In the genomic region with DNA sequence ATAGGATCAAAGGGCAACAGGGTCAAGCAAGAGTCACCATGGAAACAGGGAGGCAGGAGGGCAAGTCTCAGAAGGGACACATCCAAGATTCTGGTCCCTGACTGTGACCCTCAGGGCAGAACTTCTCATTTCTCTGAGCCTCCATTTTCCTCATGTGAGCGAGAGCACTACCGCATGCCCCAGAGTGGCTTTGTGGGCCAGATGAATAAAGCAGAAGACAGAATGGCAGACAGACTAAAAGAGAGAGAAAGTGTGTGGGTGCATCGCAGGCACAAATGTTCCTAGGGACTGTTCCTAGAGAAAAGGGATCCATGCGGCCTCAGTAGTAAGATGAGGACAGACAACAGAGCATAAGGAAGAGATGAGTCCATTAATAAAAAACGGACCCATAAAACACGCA, we compare ENCODE assay signal across 23 mouse cellular contexts. TPM values are rescaled to one million over a fixed set of nuclear protein-coding genes. Genes with fewer than 3 reads are reported as not detected.
DNase-seq lines count a peak whose midpoint lies in the region; ATAC-seq and TF ChIP-seq lines count a peak whose summit lies in the region.
"Had no signal": no experiment of that assay in that cellular context is flagged by ENCODE, and none has a peak within 500 bp of the region (broad histone marks: within the 10 kb centered on the region; RNA-seq: fewer than 3 reads in every experiment).

No protein-coding gene starts in this region.

- ATAC-seq in forebrain, embryonic 11.5 days (replicated peaks; ENCODE audit: low FRiP score), result no peak
- no peak for ATAC-seq in forebrain, embryonic 16.5 days
- no peak for ATAC-seq in midbrain, embryonic 11.5 days (ENCODE audit: low FRiP score)
- no peak for ATAC-seq in midbrain, embryonic 16.5 days
- ATAC-seq: CD4-positive, CD25-positive, alpha-beta regulatory T cell, adult 4 months; forebrain, embryonic 14.5 days; forebrain, postnatal 0 days had no signal

- no peak overlapping the region for H3K27ac ChIP-seq in forebrain, embryonic 11.5 days (ENCODE audit: low read depth, low read length)
- no peak overlapping the region for H3K27ac ChIP-seq in forebrain, embryonic 16.5 days (ENCODE audit: low read length)
- no peak overlapping the region for H3K27ac ChIP-seq in heart, adult 2 months
- no peak overlapping the region for H3K27ac ChIP-seq in midbrain, embryonic 11.5 days (ENCODE audit: low read depth, low read length)
- no peak overlapping the region for H3K27ac ChIP-seq in midbrain, embryonic 16.5 days (ENCODE audit: low read length)
- peak overlapping the region; percentile 16 for H3K27ac ChIP-seq in CH12.LX (ENCODE audit: insufficient read depth, low read depth)
- H3K27ac ChIP-seq: embryonic facial prominence, embryonic 10.5 days; embryonic facial prominence, embryonic 12.5 days; forebrain, embryonic 12.5 days had no signal

- H3K36me3 ChIP-seq in forebrain, embryonic 11.5 days (ENCODE audit: control insufficient read depth, insufficient read depth, low read length), result no peaks in the 10 kb centered on the region
- H3K36me3 ChIP-seq in forebrain, embryonic 16.5 days (ENCODE audit: control insufficient read depth, insufficient read depth), result no peaks in the 10 kb centered on the region
- no peaks in the 10 kb centered on the region for H3K36me3 ChIP-seq in heart, adult 2 months (ENCODE audit: control insufficient read depth, insufficient read depth, low read length)
- H3K36me3 ChIP-seq in midbrain, embryonic 11.5 days (ENCODE audit: control insufficient read depth, insufficient read depth, low read length), result no peaks in the 10 kb centered on the region
- no peaks in the 10 kb centered on the region for H3K36me3 ChIP-seq in midbrain, embryonic 16.5 days (ENCODE audit: control insufficient read depth, insufficient read depth, low read length)
- H3K36me3 ChIP-seq in CH12.LX (replicated peaks in 1 of 2; ENCODE audit: control insufficient read depth in 1 of 2, insufficient read depth in 1 of 2, low read length in 1 of 2), result peaks cover 44 to 89% of the 10 kb centered on the region in 2 experiments
- H3K36me3 ChIP-seq: embryonic facial prominence, embryonic 10.5 days; embryonic facial prominence, embryonic 12.5 days; forebrain, embryonic 12.5 days had no signal

- H3K27me3 ChIP-seq in forebrain, embryonic 11.5 days (ENCODE audit: control insufficient read depth, insufficient read depth, low read length), result no peaks in the 10 kb centered on the region
- no peaks in the 10 kb centered on the region for H3K27me3 ChIP-seq in forebrain, embryonic 16.5 days (replicated peaks; ENCODE audit: control insufficient read depth, insufficient read depth, low read length)
- H3K27me3 ChIP-seq in heart, adult 2 months (ENCODE audit: control insufficient read depth, insufficient read depth, low read length), result no peaks in the 10 kb centered on the region
- H3K27me3 ChIP-seq in midbrain, embryonic 11.5 days (ENCODE audit: control insufficient read depth, insufficient read depth, low read length), result no peaks in the 10 kb centered on the region
- H3K27me3 ChIP-seq in midbrain, embryonic 16.5 days (ENCODE audit: control insufficient read depth, insufficient read depth, low read depth, low read length), result no peaks in the 10 kb centered on the region
- H3K27me3 ChIP-seq in CH12.LX (replicated peaks), result no peaks in the 10 kb centered on the region
- H3K27me3 ChIP-seq: embryonic facial prominence, embryonic 12.5 days; forebrain, embryonic 12.5 days had no signal

- in situ Hi-C loops in CH12.LX (cut with MboI; ENCODE audit: low pct_ligation_motif_present, low pct_unique_long_range_greater_than_20kb, low sequenced_read_pairs), result no loop called here

- no peak for TF ChIP-seq POLR2A in heart, adult 2 months (IDR thresholded peaks at IDR 0.05; ENCODE audit: insufficient read depth, low read depth, low read length)
- no peak for TF ChIP-seq POLR2A in CH12.LX (IDR thresholded peaks at IDR 0.05; ENCODE audit: low read depth, low read length)

- H3K9me3 ChIP-seq in forebrain, embryonic 11.5 days (ENCODE audit: control insufficient read depth, low read length), result no peaks in the 10 kb centered on the region
- no peaks in the 10 kb centered on the region for H3K9me3 ChIP-seq in forebrain, embryonic 16.5 days (ENCODE audit: control insufficient read depth, low read length)
- no peaks in the 10 kb centered on the region for H3K9me3 ChIP-seq in midbrain, embryonic 11.5 days (ENCODE audit: control insufficient read depth, low read length)
- no peaks in the 10 kb centered on the region for H3K9me3 ChIP-seq in midbrain, embryonic 16.5 days (replicated peaks; ENCODE audit: control insufficient read depth, low read length, poor library complexity, severe bottlenecking)
- H3K9me3 ChIP-seq in CH12.LX (replicated peaks; ENCODE audit: low read length), result no peaks in the 10 kb centered on the region
- H3K9me3 ChIP-seq: embryonic facial prominence, embryonic 10.5 days; embryonic facial prominence, embryonic 12.5 days; forebrain, embryonic 12.5 days had no signal

- intact Hi-C loops in heart, adult 2 months (cut with DNase I), result no loop called here

- peak; percentile 28 for DNase-seq in forebrain, embryonic 11.5 days (ENCODE audit: low spot score)
- peak; percentile 72 for DNase-seq in heart, adult 11 months
- DNase-seq in heart, adult 2 months, result no peak
- DNase-seq in midbrain, embryonic 11.5 days (ENCODE audit: low spot score, missing footprints), result peak; percentile 39
- no peak for DNase-seq in CH12.LX (ENCODE audit: extremely low read depth)
- DNase-seq in gastrocnemius, postnatal 10 days, result no peak
- DNase-seq: adrenal gland, adult 2 months; adrenal gland, postnatal 14 days; adrenal gland, postnatal 36 days; B cell, adult 2 months; cerebellum, adult 11-12 months; cerebellum, adult 2 months; cerebellum, adult 9-10 months; cerebellum, postnatal 10 days; cerebellum, postnatal 25 days; forebrain, postnatal 0 days had no signal

- no peak for TF ChIP-seq RAD21 in CH12.LX (IDR thresholded peaks at IDR 0.05; ENCODE audit: low read depth, low read length)

- TF ChIP-seq CTCF in heart, adult 2 months (IDR thresholded peaks at IDR 0.05), result no peak
- no peak for TF ChIP-seq CTCF in CH12.LX (conservative IDR thresholded peaks at IDR 0.05 in 1 of 2, IDR thresholded peaks at IDR 0.05 in 1 of 2; ENCODE audit: low read depth in 2 of 2, low read length in 2 of 2)

- dilution Hi-C loops in CH12.LX (cut with MboI; ENCODE audit: extremely low pct_ligation_motif_present, extremely low pct_unique_long_range_greater_than_20kb, low sequenced_read_pairs), result no loop called here

- TF ChIP-seq EP300 in heart, adult 2 months (IDR thresholded peaks at IDR 0.05; ENCODE audit: insufficient read depth, low read depth, low read length), result no peak
- no peak for TF ChIP-seq EP300 in CH12.LX (IDR thresholded peaks at IDR 0.05; ENCODE audit: low read length)

- H3K79me2 ChIP-seq in heart, adult 2 months (replicated peaks; ENCODE audit: control insufficient read depth, insufficient read depth, low read length), result no peaks in the 10 kb centered on the region
- H3K79me2 ChIP-seq in CH12.LX (replicated peaks; ENCODE audit: control insufficient read depth, extremely low read depth, insufficient read depth, poor library complexity, severe bottlenecking), result peaks cover 66% of the 10 kb centered on the region

- WGBS in forebrain, embryonic 11.5 days, result 89% methylated on average over 6 of the region's 6 CpGs
- WGBS in forebrain, embryonic 16.5 days, result 95% methylated on average over 6 of the region's 6 CpGs
- WGBS in heart, adult 2 months, result 89% methylated on average over 6 of the region's 6 CpGs
- WGBS in midbrain, embryonic 11.5 days, result 91% methylated on average over 6 of the region's 6 CpGs
- WGBS in midbrain, embryonic 16.5 days, result 94% methylated on average over 6 of the region's 6 CpGs

- H3K4me2 ChIP-seq in forebrain, embryonic 11.5 days (ENCODE audit: low read depth, low read length, severe bottlenecking), result no peak overlapping the region
- H3K4me2 ChIP-seq in forebrain, embryonic 16.5 days (ENCODE audit: low read length), result no peak overlapping the region
- no peak overlapping the region for H3K4me2 ChIP-seq in midbrain, embryonic 11.5 days
- H3K4me2 ChIP-seq in midbrain, embryonic 16.5 days (ENCODE audit: low read length), result no peak overlapping the region
- H3K4me2 ChIP-seq in CH12.LX (ENCODE audit: insufficient read depth, low read depth, poor library complexity, severe bottlenecking), result no peak overlapping the region
- H3K4me2 ChIP-seq: embryonic facial prominence, embryonic 12.5 days; forebrain, embryonic 12.5 days had no signal

- no peak overlapping the region for H3K4me3 ChIP-seq in forebrain, embryonic 11.5 days (ENCODE audit: low read depth, low read length)
- H3K4me3 ChIP-seq in forebrain, embryonic 16.5 days (replicated peaks; ENCODE audit: low read length), result no peak overlapping the region
- no peak overlapping the region for H3K4me3 ChIP-seq in heart, adult 2 months
- H3K4me3 ChIP-seq in midbrain, embryonic 11.5 days (ENCODE audit: low read depth, low read length), result no peak overlapping the region
- no peak overlapping the region for H3K4me3 ChIP-seq in midbrain, embryonic 16.5 days (ENCODE audit: low read depth, low read length)
- no peak overlapping the region for H3K4me3 ChIP-seq in CH12.LX (replicated peaks in 1 of 3; ENCODE audit: low read depth in 2 of 3, low read length in 2 of 3, poor library complexity in 1 of 3)
- H3K4me3 ChIP-seq: embryonic facial prominence, embryonic 10.5 days; embryonic facial prominence, embryonic 12.5 days; forebrain, embryonic 12.5 days had no signal

- H3K9ac ChIP-seq in forebrain, embryonic 11.5 days (ENCODE audit: low read length), result no peak overlapping the region
- no peak overlapping the region for H3K9ac ChIP-seq in forebrain, embryonic 16.5 days (replicated peaks; ENCODE audit: low read depth, low read length)
- no peak overlapping the region for H3K9ac ChIP-seq in heart, adult 2 months (ENCODE audit: low read depth, low read length)
- H3K9ac ChIP-seq in midbrain, embryonic 11.5 days (ENCODE audit: low read length), result no peak overlapping the region
- H3K9ac ChIP-seq in midbrain, embryonic 16.5 days (ENCODE audit: low read depth, low read length), result no peak overlapping the region
- H3K9ac ChIP-seq in CH12.LX (ENCODE audit: insufficient read depth, low read depth), result no peak overlapping the region
- H3K9ac ChIP-seq: embryonic facial prominence, embryonic 12.5 days; forebrain, embryonic 12.5 days; forebrain, postnatal 0 days had no signal

- H3K4me1 ChIP-seq in forebrain, embryonic 11.5 days (replicated peaks; ENCODE audit: control insufficient read depth, insufficient read depth, low read length), result no peaks in the 10 kb centered on the region
- no peaks in the 10 kb centered on the region for H3K4me1 ChIP-seq in forebrain, embryonic 16.5 days (replicated peaks; ENCODE audit: control insufficient read depth, insufficient read depth, low read length)
- H3K4me1 ChIP-seq in heart, adult 2 months (ENCODE audit: control insufficient read depth, insufficient read depth, low read length), result no peaks in the 10 kb centered on the region
- H3K4me1 ChIP-seq in midbrain, embryonic 11.5 days (ENCODE audit: control insufficient read depth, insufficient read depth, low read length), result no peaks in the 10 kb centered on the region
- no peaks in the 10 kb centered on the region for H3K4me1 ChIP-seq in midbrain, embryonic 16.5 days (ENCODE audit: control insufficient read depth, insufficient read depth, low read length)
- H3K4me1 ChIP-seq in CH12.LX (ENCODE audit: control insufficient read depth in 1 of 2, insufficient read depth in 2 of 2), result peaks cover 34 to 100% of the 10 kb centered on the region in 2 experiments
- H3K4me1 ChIP-seq: embryonic facial prominence, embryonic 10.5 days; embryonic facial prominence, embryonic 12.5 days; forebrain, embryonic 12.5 days had no signal

RNA-seq across cellular contexts. Expression of gene Ikzf1, which starts 24.5 kb away (rescaled TPM):
- polyA plus RNA-seq in forebrain, embryonic 11.5 days (2014; fragmentation: Nextera tagmentation; extraction: Ambion mirVana), result 3.4 and 4.2 TPM in 2 replicates
- 1.9 and 2.6 TPM in 2 replicates for polyA plus RNA-seq in forebrain, embryonic 16.5 days (2015; fragmentation: Nextera tagmentation; extraction: Ambion mirVana)
- total RNA-seq in heart, adult 2 months (2021), result 1 to 10 TPM; 1.8 to 2.0 TPM
- polyA plus RNA-seq in heart, adult 2 months (2012; rRNA removed), result 1.7 and 3.7 TPM in 2 replicates
- 2.3 and 2.7 TPM in 2 replicates for polyA plus RNA-seq in midbrain, embryonic 11.5 days (2014; fragmentation: Nextera tagmentation; extraction: Ambion mirVana)
- 1.3 and 1.4 TPM in 2 replicates for polyA plus RNA-seq in midbrain, embryonic 16.5 days (2015; fragmentation: Nextera tagmentation; extraction: Ambion mirVana)
- total RNA-seq in CH12.LX (2012; rRNA removed) (44.0 and 51.2 TPM in 2 replicates), CH12.LX (2014; rRNA removed) (27.8 and 33.1 TPM in 2 replicates)
- 56.8 and 68.7 TPM in 2 replicates for polyA plus RNA-seq in CH12.LX (2012; ENCODE audit: insufficient read length, low read depth)
- 1 to 10 TPM; 1.1 to 2.6 TPM for total RNA-seq in gastrocnemius, postnatal 10 days (2021)

Comparison
In these comparisons a context has a peak if more than half of its experiments do, and no peak if none do; other contexts are left out.
1. DNase-seq: peak in forebrain, embryonic 11.5 days (single experiment), heart, adult 11 months (single experiment) and midbrain, embryonic 11.5 days (single experiment); none in heart, adult 2 months (0 of 2), CH12.LX (single experiment) and gastrocnemius, postnatal 10 days (single experiment).
2. RNA of gene Ikzf1, which starts 24.5 kb away (polyA plus RNA-seq): 56.8 to 68.7 TPM in CH12.LX; 1.7 to 3.7 TPM in heart, adult 2 months, 3.4 to 4.2 TPM in forebrain, embryonic 11.5 days, 2.3 to 2.7 TPM in midbrain, embryonic 11.5 days, 1.9 to 2.6 TPM in forebrain, embryonic 16.5 days and 1.3 to 1.4 TPM in midbrain, embryonic 16.5 days; every median in the first group is over 10 times any median in the second.